Mouse (Mus musculus) hindbrain, postnatal 0 days (tissue): ENCODE measurements around the gene Mfsd2b. TPM values are rescaled to one million over a fixed set of nuclear protein-coding genes. Genes with fewer than 3 reads are reported as not detected.
"Not testable (repeated sequence)": the region's sequence is repeated elsewhere in the genome, so short reads cannot be mapped to it uniquely, and the experiment has no call there.

ENCODE experiments used
- ATAC-seq: fragments of 200-750 bp; cut with Nextera tagmentation; 2 replicates; pipeline ENCODE4 v1.8.0; 2017; ENCODE audit warnings: mild to moderate bottlenecking, moderate TSS enrichment, moderate library complexity
- DNase-seq: peaks from one replicate; pipeline ENCODE4 v3.0.0-alpha.2; 2015; ENCODE audit warnings: low spot score
- H3K27ac ChIP-seq: fragments of 300-500 bp; sonication (generic); 2 replicates; pipeline ENCODE4 v1.5.1; 2014; ENCODE audit warnings: mild to moderate bottlenecking
- H3K27me3 ChIP-seq: fragments of 300-500 bp; sonication (generic); 2 replicates; pipeline ENCODE4 v1.6.1; 2014; ENCODE audit warnings: low read length, mixed read lengths; ENCODE audit not compliant: insufficient read depth
- H3K36me3 ChIP-seq: fragments of 300-500 bp; sonication (generic); 2 replicates; pipeline ENCODE4 v1.6.1; 2014; ENCODE audit warnings: low read length, mixed read lengths; ENCODE audit not compliant: insufficient read depth
- H3K4me1 ChIP-seq: fragments of 300-500 bp; sonication (generic); 2 replicates; pipeline ENCODE4 v1.6.1; 2014; ENCODE audit warnings: antibody characterized with exemption, low read length, mixed read lengths; ENCODE audit not compliant: insufficient read depth
- H3K4me2 ChIP-seq: fragments of 300-500 bp; sonication (generic); 2 replicates; pipeline ENCODE4 v1.6.1; 2014; ENCODE audit warnings: low read depth, mild to moderate bottlenecking, low read length, moderate library complexity, mixed read lengths
- H3K4me3 ChIP-seq: fragments of 300-500 bp; sonication (generic); 2 replicates; pipeline ENCODE4 v1.5.1; 2014; ENCODE audit warnings: low read length
- H3K9ac ChIP-seq: fragments of 300-500 bp; sonication (generic); replicated peaks from 2 replicates; pipeline ENCODE4 v1.6.1; 2014; ENCODE audit warnings: mild to moderate bottlenecking, low read length, moderate library complexity, mixed read lengths
- H3K9me3 ChIP-seq: fragments of 300-500 bp; sonication (generic); 2 replicates; pipeline ENCODE4 v1.6.1; 2016; ENCODE audit warnings: low read length, mixed read lengths
- CTCF ChIP-seq: IDR thresholded peaks from 2 replicates; pipeline ENCODE4 v1.5.1; 2016; ENCODE audit warnings: antibody characterized with exemption, control low read depth, low read depth
- WGBS: fragments of 180-500 bp; shearing (Covaris S2); extraction: QIAGEN DNeasy Blood & Tissue Kit; methylation state at CpG from one replicate; pipeline ENCODE4 v1.1.7; 2014; 5-methylcytosine and 5-hydroxymethylcytosine counted together
- polyA plus RNA-seq: library from polyadenylated mRNA; unstranded; fragments of >200 nt; fragmentation: Nextera tagmentation; extraction: Ambion mirVana; gene quantifications from 2 replicates; pipeline ENCODE4 v1.2.1, GENCODE M21; 2015
- total RNA-seq: library from RNA; depleted of rRNA; stranded (reverse); fragments of >200 nt; gene quantifications from 2 replicates; pipeline ENCODE4 v1.2.3, GENCODE M21; 2014

Gene Mfsd2b
- total and polyA plus RNA-seq, 2 experiments from 2014 or later: 1.8 to 3.6 TPM

DNA sequence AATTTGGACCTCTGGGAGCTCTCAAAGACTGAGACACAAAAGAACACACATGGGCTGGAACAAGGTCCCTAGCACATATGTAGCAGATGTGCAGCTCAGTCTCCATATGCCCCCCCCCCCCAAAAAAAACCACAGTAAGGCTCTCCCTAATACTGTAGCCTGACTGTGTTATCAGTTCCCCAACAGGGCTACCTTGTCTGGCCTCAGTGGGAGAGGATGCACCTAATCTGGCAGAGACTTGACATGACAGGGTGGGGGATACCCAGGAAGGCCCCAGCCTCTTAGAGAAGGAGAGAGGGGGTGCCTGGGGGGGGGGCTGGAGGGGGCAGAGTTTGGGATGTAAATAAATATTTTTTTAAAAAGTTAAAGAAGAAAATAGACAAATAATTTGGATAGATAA, 14.6 kb upstream of the Mfsd2b start:
- H3K27me3 ChIP-seq: no peaks in the 10 kb centered on the region
- 0 out of 2 replicates have a peak, but pooled peaks cover 3% of the 10 kb centered on the region for H3K36me3 ChIP-seq
- no peak overlapping the region for H3K4me2 ChIP-seq
- no peak for ATAC-seq
- no peak for DNase-seq
- no peaks in the 10 kb centered on the region for H3K4me1 ChIP-seq
- H3K9ac ChIP-seq: no peak overlapping the region
- H3K4me3 ChIP-seq: no peak overlapping the region
- TF ChIP-seq CTCF: no peak
- no peaks in the 10 kb centered on the region for H3K9me3 ChIP-seq
- H3K27ac ChIP-seq: no peak overlapping the region

DNA sequence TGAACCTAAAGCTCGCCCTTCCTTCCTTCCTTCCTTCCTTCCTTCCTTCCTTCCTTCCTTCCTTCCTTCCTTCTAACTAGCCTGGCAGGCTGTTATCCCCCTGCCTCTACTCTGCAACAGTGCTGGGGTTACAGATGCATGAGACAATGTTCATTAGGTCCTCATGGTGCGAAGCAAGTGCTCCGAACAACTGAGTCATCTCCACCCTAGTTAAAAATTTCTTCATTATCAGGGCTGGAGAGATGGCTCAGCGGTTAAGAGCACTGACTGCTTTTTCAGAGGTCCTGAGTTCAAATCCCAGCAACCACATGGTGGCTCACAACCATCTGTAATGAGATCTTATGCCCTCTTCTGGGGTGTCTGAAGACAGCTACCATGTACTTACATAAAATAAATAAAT, 12.4 kb upstream of the Mfsd2b start:
- H3K9me3 ChIP-seq, H3K4me1 ChIP-seq, H3K9ac ChIP-seq, DNase-seq, H3K4me2 ChIP-seq, H3K4me3 ChIP-seq, ATAC-seq, H3K27me3 ChIP-seq, H3K27ac ChIP-seq: not testable (repeated sequence)
- WGBS: 92% methylated on average over 4 of the region's 4 CpGs
- H3K36me3 ChIP-seq: peaks cover 13% of the 10 kb centered on the region

DNA sequence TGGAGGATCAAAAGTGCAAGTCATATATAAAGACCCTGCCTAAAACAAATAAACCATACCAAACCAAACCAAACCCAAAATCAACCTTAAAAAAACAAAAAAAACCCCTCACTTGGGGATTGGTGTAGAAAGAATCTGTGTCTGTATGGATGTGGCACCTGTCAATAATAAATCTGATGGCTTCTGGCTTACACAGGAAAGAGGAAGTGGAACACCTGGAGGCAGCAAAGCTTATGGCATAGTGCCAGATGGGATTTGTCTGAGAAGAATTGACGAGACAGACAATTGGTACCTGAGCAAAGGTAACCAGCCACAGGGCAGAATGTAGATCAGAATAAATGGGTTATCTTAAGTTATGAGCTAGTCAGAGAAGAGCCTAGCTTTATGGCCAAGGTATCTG, 10.9 kb upstream of the Mfsd2b start:
- H3K36me3 ChIP-seq: peaks cover 13% of the 10 kb centered on the region
- H3K4me2 ChIP-seq: no peak overlapping the region
- 64% methylated on average over 1 of the region's 1 CpGs for WGBS
- no peaks in the 10 kb centered on the region for H3K27me3 ChIP-seq
- no peak overlapping the region for H3K4me3 ChIP-seq
- H3K27ac ChIP-seq: no peak overlapping the region
- H3K4me1 ChIP-seq: no peaks in the 10 kb centered on the region
- ATAC-seq: no peak
- TF ChIP-seq CTCF: no peak
- DNase-seq: no peak
- no peaks in the 10 kb centered on the region for H3K9me3 ChIP-seq
- H3K9ac ChIP-seq: no peak overlapping the region

DNA sequence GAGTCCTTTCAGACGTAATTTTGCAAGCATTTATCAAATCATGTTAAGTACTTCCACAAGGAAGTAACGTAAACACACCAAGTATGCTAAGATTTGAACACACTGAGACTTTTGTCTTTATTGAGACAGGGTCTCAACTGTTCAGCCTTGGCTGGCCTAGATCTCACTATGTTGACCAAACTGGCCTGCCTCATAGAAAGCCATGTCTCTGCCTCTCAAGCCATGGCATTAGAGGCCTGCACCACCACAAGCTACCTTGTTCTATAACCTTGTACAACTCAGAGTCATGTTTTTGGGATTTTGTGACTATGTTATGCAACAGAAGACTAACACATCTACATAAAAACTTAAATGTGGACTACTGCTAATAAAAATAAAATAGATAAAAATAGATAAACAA, 7.9 kb upstream of the Mfsd2b start:
- H3K4me1 ChIP-seq: no peaks in the 10 kb centered on the region
- DNase-seq (no peak), ATAC-seq (no peak)
- no peak overlapping the region for H3K27ac ChIP-seq
- no peaks in the 10 kb centered on the region for H3K27me3 ChIP-seq
- H3K4me3 ChIP-seq: no peak overlapping the region
- H3K9me3 ChIP-seq: no peaks in the 10 kb centered on the region
- H3K9ac ChIP-seq: no peak overlapping the region
- H3K36me3 ChIP-seq: peaks cover 13% of the 10 kb centered on the region
- no peak overlapping the region for H3K4me2 ChIP-seq
- TF ChIP-seq CTCF: no peak
- WGBS: 88% methylated on average over 2 of the region's 2 CpGs

DNA sequence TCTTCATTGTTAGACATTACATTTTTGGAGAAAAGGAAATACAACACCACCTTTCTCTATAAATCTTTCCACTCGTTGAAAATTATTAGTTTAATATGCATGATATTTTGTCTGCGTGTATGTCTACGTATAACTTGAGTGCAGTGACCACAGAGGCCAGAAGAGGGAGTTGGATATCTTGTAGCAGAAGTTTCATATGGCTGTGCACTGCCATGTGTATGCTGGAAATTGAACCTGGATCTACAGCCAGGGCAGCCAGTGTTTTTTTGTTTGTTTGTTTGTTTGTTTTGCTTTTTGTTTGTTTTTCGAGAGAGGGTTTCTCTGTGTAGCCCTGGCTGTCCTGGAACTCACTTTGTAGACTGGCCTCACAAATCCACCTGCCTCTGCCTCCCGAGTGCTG, 4.9 kb upstream of the Mfsd2b start:
- Histone ChIP-seq H3K4me1 (peaks cover 5% of the 10 kb centered on the region), H3K4me3 (no peak overlapping the region), H3K27me3 (no peaks in the 10 kb centered on the region), H3K4me2 (no peak overlapping the region), H3K9me3 (no peaks in the 10 kb centered on the region), H3K9ac (no peak overlapping the region), H3K27ac (no peak overlapping the region), H3K36me3 (peaks cover 13% of the 10 kb centered on the region)
- 97% methylated on average over 5 of the region's 5 CpGs for WGBS
- peak; percentile 41 for TF ChIP-seq CTCF
- no peak for ATAC-seq
- DNase-seq: no peak

DNA sequence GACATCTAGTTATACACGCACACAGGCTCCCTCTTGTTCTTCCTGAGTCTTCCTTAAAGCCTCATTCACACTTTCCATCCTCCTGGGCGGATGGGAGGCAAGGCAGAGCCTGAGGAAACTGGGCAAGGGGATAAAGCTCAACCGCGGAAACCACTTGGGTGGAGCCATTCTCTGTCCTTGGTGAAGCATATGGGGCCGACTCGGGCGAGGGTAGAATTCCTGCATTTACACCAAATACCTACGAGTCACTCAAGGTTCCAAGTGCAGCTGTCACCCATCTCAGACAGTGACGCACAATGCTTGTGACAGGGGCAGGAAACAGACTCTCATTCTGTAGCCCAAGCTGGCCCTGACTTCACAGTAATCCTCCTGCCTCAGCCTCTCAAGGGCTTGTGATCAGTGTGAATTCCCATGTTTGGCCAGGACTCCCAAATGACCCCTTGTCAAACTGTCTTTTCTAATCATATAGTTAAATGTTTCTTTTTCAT, 4.2 kb upstream of the Mfsd2b start:
- Histone ChIP-seq H3K9me3 (no peaks in the 10 kb centered on the region), H3K9ac (no peak overlapping the region), H3K27me3 (no peaks in the 10 kb centered on the region), H3K27ac (no peak overlapping the region), H3K4me1 (peaks cover 11% of the 10 kb centered on the region), H3K4me2 (no peak overlapping the region), H3K4me3 (no peak overlapping the region), H3K36me3 (peaks cover 13% of the 10 kb centered on the region)
- TF ChIP-seq CTCF: no peak
- DNase-seq (no peak), ATAC-seq (no peak)
- WGBS: 79% methylated on average over 9 of the region's 9 CpGs

DNA sequence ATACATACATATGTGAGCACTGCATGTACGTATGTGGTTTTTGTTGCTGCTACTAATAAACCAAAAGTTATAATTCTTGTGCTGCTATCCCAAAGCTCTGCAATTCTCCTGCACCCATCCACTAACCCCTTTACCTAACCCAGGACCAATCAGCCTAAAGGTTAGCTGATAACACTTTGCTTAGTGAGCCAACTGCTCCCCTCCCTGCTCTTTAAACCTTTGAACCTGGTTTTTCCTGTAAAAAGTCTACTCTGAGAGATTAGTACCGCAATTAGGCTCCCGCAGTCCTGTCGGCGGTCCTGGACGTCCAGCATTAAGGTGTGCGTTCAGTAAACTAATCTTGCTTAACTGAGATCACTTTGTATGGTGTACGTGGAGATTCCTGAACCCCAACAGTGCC, 1.5 kb upstream of the Mfsd2b start:
- Histone ChIP-seq H3K4me3 (no peak overlapping the region), H3K9me3 (no peaks in the 10 kb centered on the region), H3K27me3 (no peaks in the 10 kb centered on the region), H3K9ac (no peak overlapping the region), H3K27ac (no peak overlapping the region), H3K36me3 (no peaks in the 10 kb centered on the region; the same call in 1 of the 2 replicates), H3K4me1 (peaks cover 11% of the 10 kb centered on the region), H3K4me2 (no peak overlapping the region)
- DNase-seq (no peak), ATAC-seq (no peak)
- no peak for TF ChIP-seq CTCF
- 88% methylated on average over 8 of the region's 8 CpGs for WGBS
